Mouse (Mus musculus) heart, embryonic 13.5 days (tissue): Measurements from ENCODE around the gene Prrx2. TPM values are rescaled to one million over a fixed set of nuclear protein-coding genes. Genes with fewer than 3 reads are reported as not detected.

Experiments
- ATAC-seq: fragments of 200-750 bp; cut with Nextera tagmentation; 2 replicates; pipeline ENCODE4 v1.8.0; 2017; ENCODE audit warnings: moderate TSS enrichment; ENCODE audit not compliant: insufficient number of reproducible peaks, low FRiP score, low TSS enrichment; ENCODE audit errors: extremely low read depth
- H3K27ac ChIP-seq: fragments of 300-500 bp; sonication (generic); replicated peaks from 2 replicates; pipeline ENCODE4 v1.5.1; 2015; ENCODE audit warnings: moderate library complexity, mild to moderate bottlenecking, inconsistent platforms
- H3K27me3 ChIP-seq: fragments of 300-500 bp; sonication (generic); replicated peaks from 2 replicates; pipeline ENCODE4 v1.6.1; 2015; ENCODE audit warnings: mild to moderate bottlenecking, inconsistent platforms
- H3K36me3 ChIP-seq: fragments of 300-500 bp; sonication (generic); 2 replicates; pipeline ENCODE4 v1.6.1; 2015; ENCODE audit warnings: mild to moderate bottlenecking, inconsistent platforms
- H3K4me1 ChIP-seq: fragments of 300-500 bp; sonication (generic); 2 replicates; pipeline ENCODE4 v1.6.1; 2015; ENCODE audit warnings: inconsistent platforms
- H3K4me2 ChIP-seq: fragments of 300-500 bp; sonication (generic); 2 replicates; pipeline ENCODE4 v1.6.1; 2015; ENCODE audit warnings: inconsistent platforms, mild to moderate bottlenecking, moderate library complexity
- H3K4me3 ChIP-seq: fragments of 300-500 bp; sonication (generic); 2 replicates; pipeline ENCODE4 v1.5.1; 2015; ENCODE audit warnings: moderate library complexity, mild to moderate bottlenecking, inconsistent platforms
- H3K9ac ChIP-seq: fragments of 300-500 bp; sonication (generic); 2 replicates; pipeline ENCODE4 v1.6.1; 2015; ENCODE audit warnings: inconsistent platforms, mild to moderate bottlenecking, moderate library complexity
- H3K9me3 ChIP-seq: fragments of 300-500 bp; sonication (generic); 2 replicates; pipeline ENCODE4 v1.6.1; 2016; ENCODE audit warnings: inconsistent platforms
- WGBS: fragments of 180-500 bp; shearing (Covaris S2); methylation state at CpG from one replicate; pipeline ENCODE4 v1.1.7; 2015; ENCODE audit warnings: mixed read lengths; 5-methylcytosine and 5-hydroxymethylcytosine counted together
- polyA plus RNA-seq: library from polyadenylated mRNA; unstranded; fragments of >200 nt; fragmentation: Nextera tagmentation; extraction: Ambion mirVana; gene quantifications from 2 replicates; pipeline ENCODE4 v1.2.1, GENCODE M21; 2015

Prrx2 gene
- 30.3 and 37.0 TPM in 2 replicates for polyA plus RNA-seq

GRCm38 (mm10) chr2:30834373-30835022 is at the start of gene Prrx2:
Gene Prrx2 (plus strand): TSS chr2:30834972.
- peaks cover 43% of the 10 kb centered on the region for H3K4me1 ChIP-seq
- no peaks in the 10 kb centered on the region for H3K36me3 ChIP-seq
- no peak within 1 kb of the TSS for H3K4me3 ChIP-seq
- H3K9me3 ChIP-seq, result no peaks in the 10 kb centered on the region
- WGBS, result 45% methylated on average over 8 of the region's 10 CpGs
- H3K27me3 ChIP-seq, result no peaks in the 10 kb centered on the region
- H3K9ac ChIP-seq, result peak within 1 kb of the TSS; percentile 56; the same call in 1 of the 2 replicates
- H3K27ac ChIP-seq, result peak within 1 kb of the TSS; percentile 80
- H3K4me2 ChIP-seq, result no peak within 1 kb of the TSS
- ATAC-seq, result no peak

GRCm38 (mm10) chr2:30787466-30787865 is 47.3 kb upstream of the Prrx2 start:
- H3K4me3 ChIP-seq, result no peak overlapping the region
- H3K9me3 ChIP-seq, result no peaks in the 10 kb centered on the region
- peaks cover 31% of the 10 kb centered on the region for H3K4me1 ChIP-seq
- no peaks in the 10 kb centered on the region for H3K36me3 ChIP-seq
- peak overlapping the region; percentile 59 for H3K9ac ChIP-seq
- H3K27me3 ChIP-seq, result no peaks in the 10 kb centered on the region
- H3K4me2 ChIP-seq, result no peak overlapping the region
- ATAC-seq, result no peak
- 43% methylated on average over 4 of the region's 4 CpGs for WGBS
- no peak overlapping the region; the same call in 1 of the 2 replicates for H3K27ac ChIP-seq

GRCm38 (mm10) chr2:30792061-30792460 is 42.7 kb upstream of the Prrx2 start:
- Histone ChIP-seq H3K4me3 (no peak overlapping the region), H3K27ac (no peak overlapping the region), H3K4me1 (peaks cover 31% of the 10 kb centered on the region), H3K9ac (no peak overlapping the region), H3K9me3 (no peaks in the 10 kb centered on the region), H3K4me2 (no peak overlapping the region), H3K36me3 (no peaks in the 10 kb centered on the region), H3K27me3 (no peaks in the 10 kb centered on the region)
- ATAC-seq, result no peak
- WGBS, result 83% methylated on average over 7 of the region's 7 CpGs

- ATAC-seq, result peak; percentile 64; the same call in 1 of the 2 replicates
- peak overlapping the region; percentile 70 for H3K4me2 ChIP-seq
- peaks cover 28% of the 10 kb centered on the region for H3K4me1 ChIP-seq
- peak overlapping the region; percentile 78 for H3K9ac ChIP-seq
- H3K36me3 ChIP-seq, result no peaks in the 10 kb centered on the region
- 6% methylated on average over 48 of the region's 48 CpGs for WGBS
- no peaks in the 10 kb centered on the region for H3K9me3 ChIP-seq
- H3K27me3 ChIP-seq, result peaks cover 23% of the 10 kb centered on the region
- peak overlapping the region; percentile 50 for H3K4me3 ChIP-seq
- H3K27ac ChIP-seq, result peak overlapping the region; percentile 61
These were observed 40.3 kb upstream of the Prrx2 start for GRCm38 (mm10) chr2:30794179-30795108.

GRCm38 (mm10) chr2:30795271-30795888 is 39.4 kb upstream of the Prrx2 start:
- Histone ChIP-seq H3K4me1 (peaks cover 28% of the 10 kb centered on the region), H3K36me3 (no peaks in the 10 kb centered on the region), H3K4me3 (peak overlapping the region; percentile 50; the same call in 1 of the 2 replicates), H3K9me3 (no peaks in the 10 kb centered on the region), H3K27me3 (peaks cover 32% of the 10 kb centered on the region), H3K4me2 (peak overlapping the region; percentile 70), H3K27ac (0 out of 2 replicates have a peak overlapping the region, but pooled peaks have one; percentile 51), H3K9ac (peak overlapping the region; percentile 69; the same call in 1 of the 2 replicates)
- WGBS, result 74% methylated on average over 7 of the region's 7 CpGs
- no peak for ATAC-seq

- Histone ChIP-seq H3K9me3 (no peaks in the 10 kb centered on the region), H3K27ac (peak overlapping the region; percentile 51), H3K9ac (peak overlapping the region; percentile 69), H3K36me3 (no peaks in the 10 kb centered on the region), H3K27me3 (peaks cover 37% of the 10 kb centered on the region), H3K4me2 (peak overlapping the region; percentile 56), H3K4me1 (peaks cover 29% of the 10 kb centered on the region), H3K4me3 (no peak overlapping the region)
- WGBS, result 72% methylated on average over 5 of the region's 5 CpGs
- no peak for ATAC-seq
These were observed 38.9 kb upstream of the Prrx2 start for GRCm38 (mm10) chr2:30795889-30796275.

GRCm38 (mm10) chr2:30796382-30796781 is 38.4 kb upstream of the Prrx2 start:
- H3K27ac ChIP-seq, result peak overlapping the region; percentile 51
- H3K4me1 ChIP-seq, result peaks cover 34% of the 10 kb centered on the region
- peak overlapping the region; percentile 56 for H3K4me2 ChIP-seq
- peak overlapping the region; percentile 69 for H3K9ac ChIP-seq
- no peaks in the 10 kb centered on the region for H3K9me3 ChIP-seq
- WGBS, result 6% methylated on average over 11 of the region's 11 CpGs
- H3K4me3 ChIP-seq, result peak overlapping the region; percentile 12; the same call in 1 of the 2 replicates
- ATAC-seq, result no peak; the same call in 1 of the 2 replicates
- H3K27me3 ChIP-seq, result peaks cover 42% of the 10 kb centered on the region
- H3K36me3 ChIP-seq, result no peaks in the 10 kb centered on the region

GRCm38 (mm10) chr2:30799456-30799855 is 35.3 kb upstream of the Prrx2 start:
- WGBS, result 75% methylated on average over 3 of the region's 3 CpGs
- H3K4me1 ChIP-seq, result peaks cover 39% of the 10 kb centered on the region
- no peak overlapping the region for H3K4me3 ChIP-seq
- H3K4me2 ChIP-seq, result no peak overlapping the region
- no peak overlapping the region for H3K27ac ChIP-seq
- ATAC-seq, result no peak
- H3K9ac ChIP-seq, result no peak overlapping the region
- H3K9me3 ChIP-seq, result no peaks in the 10 kb centered on the region
- H3K36me3 ChIP-seq, result no peaks in the 10 kb centered on the region
- peaks cover 63% of the 10 kb centered on the region for H3K27me3 ChIP-seq

- Histone ChIP-seq H3K4me2 (peak overlapping the region; percentile 90), H3K4me1 (peaks cover 31% of the 10 kb centered on the region), H3K27ac (no peak overlapping the region), H3K9ac (peak overlapping the region; percentile 80), H3K36me3 (no peaks in the 10 kb centered on the region), H3K9me3 (no peaks in the 10 kb centered on the region), H3K4me3 (peak overlapping the region; percentile 60), H3K27me3 (peaks cover 63% of the 10 kb centered on the region)
- ATAC-seq, result no peak
- 28% methylated on average over 7 of the region's 7 CpGs for WGBS
These were observed 34.1 kb upstream of the Prrx2 start for GRCm38 (mm10) chr2:30800671-30801066.

GRCm38 (mm10) chr2:30801067-30801852 is 33.5 kb upstream of the Prrx2 start:
- no peak overlapping the region for H3K27ac ChIP-seq

More at GRCm38 (mm10) chr2:30801067-30801852, 33.5 kb upstream of the Prrx2 start:
- peak overlapping the region; percentile 90 for H3K4me2 ChIP-seq
- H3K9me3 ChIP-seq, result no peaks in the 10 kb centered on the region
- H3K4me1 ChIP-seq, result peaks cover 25% of the 10 kb centered on the region
- no peaks in the 10 kb centered on the region for H3K36me3 ChIP-seq
- H3K9ac ChIP-seq, result peak overlapping the region; percentile 80
- ATAC-seq, result peak; percentile 54; the same call in 1 of the 2 replicates
- H3K4me3 ChIP-seq, result peak overlapping the region; percentile 60
- H3K27me3 ChIP-seq, result peaks cover 63% of the 10 kb centered on the region
- WGBS, result under 1% methylated on average over 77 of the region's 77 CpGs
